Mouse (Mus musculus): ENCODE measurements around the gene Aurkb.
"Not testable (repeated sequence)": the region's sequence is repeated elsewhere in the genome, so short reads cannot be mapped to it uniquely, and the experiment has no call there.

DNA sequence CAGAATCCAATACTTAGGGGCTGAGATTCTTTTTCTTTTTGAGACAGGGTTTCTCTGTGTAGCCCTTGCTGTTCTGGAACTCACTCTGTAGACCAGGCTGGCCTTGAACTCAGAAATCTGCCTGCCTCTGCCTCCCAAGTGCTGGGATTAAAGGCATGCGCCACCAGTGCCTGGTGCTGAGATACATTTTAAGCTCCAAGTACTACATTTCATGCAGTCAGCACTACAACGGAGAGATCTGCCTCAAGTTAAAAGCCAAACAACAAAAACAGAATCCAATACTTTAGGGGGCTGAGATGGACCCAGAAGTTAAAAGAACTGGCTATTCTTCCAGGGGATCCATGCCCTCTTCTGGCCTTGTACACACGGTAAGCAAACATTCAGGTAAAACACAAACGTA, 42.7 kb upstream of the Aurkb start:
- not testable (repeated sequence) for TF ChIP-seq CTCF (IDR thresholded peaks at IDR 0.05; ENCODE audit: borderline replicate concordance, insufficient read depth, low read length); POLR2A (IDR thresholded peaks at IDR 0.05; ENCODE audit: low read depth, low read length)

Data from embryonic fibroblast, embryonic 13.5 days (primary cell).